Mouse (Mus musculus): ENCODE data around the gene Capn12.
A peak's percentile ranks its signal among the peaks of the same experiment; 100 is the strongest.

Gene Capn12

GRCm38 (mm10) chr7:28881199-28881598, at the start of gene Capn12:
Gene Capn12, plus strand, starts transcription at chr7:28881422.
- no peak for DNase-seq (ENCODE audit: low spot score in 2 of 2)

GRCm38 (mm10) chr7:28832137-28832536, 49.1 kb upstream of the Capn12 start:
- no peak for DNase-seq (ENCODE audit: low spot score in 2 of 2)

GRCm38 (mm10) chr7:28833723-28834347, 47.4 kb upstream of the Capn12 start, which contains the start of gene Lgals4:
Gene Lgals4, plus strand, starts transcription at chr7:28833854.
- DNase-seq (ENCODE audit: low spot score in 2 of 2): no peak

- DNase-seq (ENCODE audit: low spot score in 2 of 2): no peak
These were observed 44.3 kb upstream of the Capn12 start for GRCm38 (mm10) chr7:28836936-28837335.

GRCm38 (mm10) chr7:28838331-28838730, 42.9 kb upstream of the Capn12 start:
- no peak for DNase-seq (ENCODE audit: low spot score in 2 of 2)

- DNase-seq (ENCODE audit: low spot score in 2 of 2): no peak
These were observed 33.9 kb upstream of the Capn12 start for GRCm38 (mm10) chr7:28847273-28847672.

GRCm38 (mm10) chr7:28849700-28850236, 31.5 kb upstream of the Capn12 start:
- DNase-seq (ENCODE audit: low spot score in 2 of 2): no peak

- DNase-seq (ENCODE audit: low spot score in 2 of 2): no peak
These were observed 30.6 kb upstream of the Capn12 start for GRCm38 (mm10) chr7:28850642-28851041.

GRCm38 (mm10) chr7:28859953-28860352, 21.3 kb upstream of the Capn12 start:
- no peak for DNase-seq (ENCODE audit: low spot score in 2 of 2)

- DNase-seq (ENCODE audit: low spot score in 2 of 2): no peak
These were observed 20.3 kb upstream of the Capn12 start for GRCm38 (mm10) chr7:28860898-28861297.

GRCm38 (mm10) chr7:28862817-28863499, 18.3 kb upstream of the Capn12 start:
- DNase-seq (ENCODE audit: low spot score in 2 of 2): peak; percentile 73 to 80

- DNase-seq (ENCODE audit: low spot score in 2 of 2): no peak
These were observed 17.7 kb upstream of the Capn12 start, which contains the start of gene Lgals7 for GRCm38 (mm10) chr7:28863540-28863939. Gene Lgals7, plus strand, starts transcription at chr7:28863853.

- no peak for DNase-seq (ENCODE audit: low spot score in 2 of 2)
These were observed 16.9 kb upstream of the Capn12 start for GRCm38 (mm10) chr7:28864288-28864750.

GRCm38 (mm10) chr7:28865481-28866300, 15.5 kb upstream of the Capn12 start:
- peak; percentile 84 to 85 for DNase-seq (ENCODE audit: low spot score in 2 of 2)

- peak in 1 of 2 experiments; percentile 30 for DNase-seq (ENCODE audit: low spot score in 2 of 2)
These were observed 14.3 kb upstream of the Capn12 start for GRCm38 (mm10) chr7:28866769-28867507.

- DNase-seq (ENCODE audit: low spot score in 2 of 2): peak in 1 of 2 experiments; percentile 62
These were observed 13.5 kb upstream of the Capn12 start for GRCm38 (mm10) chr7:28867508-28868340.

GRCm38 (mm10) chr7:28870901-28871664, 10.1 kb upstream of the Capn12 start:
- no peak for DNase-seq (ENCODE audit: low spot score in 2 of 2)

- no peak for DNase-seq (ENCODE audit: low spot score in 2 of 2)
These were observed 6.7 kb upstream of the Capn12 start for GRCm38 (mm10) chr7:28874565-28874964.

GRCm38 (mm10) chr7:28876099-28876498, 5.1 kb upstream of the Capn12 start:
- DNase-seq (ENCODE audit: low spot score in 2 of 2): no peak

- no peak for DNase-seq (ENCODE audit: low spot score in 2 of 2)
These were observed 4.1 kb upstream of the Capn12 start for GRCm38 (mm10) chr7:28877155-28877554.

Data from right cerebral cortex, postnatal 10 days (tissue).